Mouse (Mus musculus) liver, embryonic 14.5 days (tissue): Measurements from ENCODE around the gene Tomt.

Experiments
- CTCF ChIP-seq: IDR thresholded peaks from 2 replicates; pipeline ENCODE4 v1.5.1; 2016; ENCODE audit warnings: antibody characterized with exemption, low read depth, control low read depth
- EP300 ChIP-seq: IDR thresholded peaks from 2 replicates; pipeline ENCODE4 v1.6.1; 2016; ENCODE audit warnings: antibody characterized with exemption, low read depth

GRCm38 (mm10) chr7:101908367-101908766, 2.2 kb upstream of the Tomt start:
- TF ChIP-seq CTCF (no peak), EP300 (no peak)
